Mouse (Mus musculus) liver, adult 2 months (tissue): ENCODE data around the gene Ankrd39.

Experiments used
- CTCF ChIP-seq: fragments of 200-500 bp; IDR thresholded peaks from 2 replicates; pipeline ENCODE4 v1.5.1; 2011; ENCODE audit warnings: low read depth, low read length, control low read depth
- POLR2A ChIP-seq: fragments of 200-500 bp; IDR thresholded peaks from 2 replicates; pipeline ENCODE4 v1.6.1; 2011; ENCODE audit warnings: low read length, control low read depth; ENCODE audit not compliant: insufficient read depth; ENCODE audit errors: extremely low read depth

- TF ChIP-seq CTCF (no peak), POLR2A (no peak)
Measured at GRCm38 (mm10) chr1:36563197-36563596, 16.0 kb upstream of the Ankrd39 start.
